Mouse (Mus musculus) kidney, embryonic 15.5 days (tissue): ENCODE measurements around the gene March5. TPM values are rescaled to one million over a fixed set of nuclear protein-coding genes. Genes with fewer than 3 reads are reported as not detected.

Experiments used
- ATAC-seq: fragments of 200-750 bp; cut with Nextera tagmentation; replicated peaks from 2 replicates; pipeline ENCODE4 v1.8.0; 2017; ENCODE audit warnings: moderate TSS enrichment; ENCODE audit not compliant: low FRiP score
- H3K27ac ChIP-seq: fragments of 300-500 bp; sonication (generic); 2 replicates; pipeline ENCODE4 v1.5.1; 2015; ENCODE audit warnings: mild to moderate bottlenecking, inconsistent platforms
- H3K27me3 ChIP-seq: fragments of 300-500 bp; sonication (generic); 2 replicates; pipeline ENCODE4 v1.6.1; 2015; ENCODE audit warnings: inconsistent platforms
- H3K36me3 ChIP-seq: fragments of 300-500 bp; sonication (generic); 2 replicates; pipeline ENCODE4 v1.6.1; 2015; ENCODE audit warnings: inconsistent platforms
- H3K4me1 ChIP-seq: fragments of 300-500 bp; sonication (generic); 2 replicates; pipeline ENCODE4 v1.6.1; 2015; ENCODE audit warnings: inconsistent platforms
- H3K4me2 ChIP-seq: fragments of 300-500 bp; sonication (generic); 2 replicates; pipeline ENCODE4 v1.6.1; 2015; ENCODE audit warnings: moderate library complexity, mild to moderate bottlenecking, inconsistent platforms
- H3K4me3 ChIP-seq: fragments of 300-500 bp; sonication (generic); replicated peaks from 2 replicates; pipeline ENCODE4 v1.5.1; 2015; ENCODE audit warnings: mild to moderate bottlenecking, inconsistent platforms
- H3K9ac ChIP-seq: fragments of 300-500 bp; sonication (generic); 2 replicates; pipeline ENCODE4 v1.6.1; 2015; ENCODE audit warnings: mild to moderate bottlenecking, inconsistent platforms
- H3K9me3 ChIP-seq: fragments of 300-500 bp; sonication (generic); replicated peaks from 2 replicates; pipeline ENCODE4 v1.6.1; 2016; ENCODE audit warnings: inconsistent platforms
- WGBS: fragments of 180-500 bp; shearing (Covaris S2); methylation state at CpG from one replicate; pipeline ENCODE4 v1.1.7; 2015; ENCODE audit warnings: mixed read lengths; 5-methylcytosine and 5-hydroxymethylcytosine counted together
- polyA plus RNA-seq: library from polyadenylated mRNA; unstranded; fragments of >200 nt; fragmentation: Nextera tagmentation; extraction: Ambion mirVana; gene quantifications from 2 replicates; pipeline ENCODE4 v1.2.1, GENCODE M21; 2015

The March5 gene
- polyA plus RNA-seq, result 88.4 and 95.6 TPM in 2 replicates

DNA sequence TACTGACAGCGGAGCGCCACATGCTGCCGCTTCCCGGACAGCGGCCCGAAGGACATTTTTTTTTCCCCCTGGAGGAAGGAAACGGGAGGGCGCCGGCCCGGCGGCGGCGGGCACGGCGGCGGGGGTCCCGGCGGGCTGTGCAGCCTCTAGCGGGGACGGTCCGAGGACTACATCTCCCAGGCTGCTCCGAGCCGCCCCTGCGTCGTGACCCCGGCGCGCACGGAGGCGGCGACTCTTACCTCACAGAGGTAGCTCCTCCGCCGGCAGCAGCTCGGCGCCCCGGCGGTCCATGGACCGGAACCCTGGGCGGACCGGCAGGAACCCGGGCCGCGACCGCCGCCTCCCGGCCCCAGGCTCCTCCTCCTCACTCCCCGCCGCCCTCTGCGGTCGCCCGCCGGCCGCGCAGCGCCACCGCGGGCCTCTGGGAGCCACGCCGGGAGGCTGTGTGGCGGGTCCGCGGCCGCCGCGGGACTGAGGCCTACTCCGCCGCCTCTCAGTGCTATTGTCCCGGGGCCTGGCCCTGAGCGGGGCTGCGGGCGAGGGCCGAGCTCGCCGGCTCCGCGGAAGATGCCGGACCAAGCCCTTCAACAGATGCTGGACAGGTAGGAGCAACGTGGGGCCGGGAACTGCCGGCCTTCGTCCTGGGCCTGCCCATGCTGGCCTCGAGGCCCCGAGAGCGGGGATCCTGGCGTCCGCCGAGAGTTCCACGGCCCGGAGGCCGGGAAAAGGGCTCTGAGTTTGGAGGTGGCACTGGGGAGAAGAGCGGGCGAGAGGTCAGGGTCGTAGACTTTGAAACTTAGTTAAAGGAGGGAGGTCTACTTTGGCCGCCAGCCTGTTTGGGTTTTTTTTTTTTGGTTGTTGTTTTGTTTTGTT is at the start of gene March5:
Gene March5, plus strand, starts transcription at position 241 of the 873 bp plus-strand sequence.
- H3K4me2 ChIP-seq, result peak within 1 kb of the TSS; percentile 98
- H3K9ac ChIP-seq, result peak within 1 kb of the TSS; percentile 94
- H3K4me1 ChIP-seq, result peaks cover 19% of the 10 kb centered on the region
- no peaks in the 10 kb centered on the region for H3K27me3 ChIP-seq
- peaks cover 22% of the 10 kb centered on the region for H3K36me3 ChIP-seq
- peak within 1 kb of the TSS; percentile 97 for H3K4me3 ChIP-seq
- ATAC-seq, result peak; percentile 99
- no peaks in the 10 kb centered on the region for H3K9me3 ChIP-seq
- peak within 1 kb of the TSS; percentile 91 for H3K27ac ChIP-seq
- WGBS, result under 1% methylated on average over 91 of the region's 94 CpGs

DNA sequence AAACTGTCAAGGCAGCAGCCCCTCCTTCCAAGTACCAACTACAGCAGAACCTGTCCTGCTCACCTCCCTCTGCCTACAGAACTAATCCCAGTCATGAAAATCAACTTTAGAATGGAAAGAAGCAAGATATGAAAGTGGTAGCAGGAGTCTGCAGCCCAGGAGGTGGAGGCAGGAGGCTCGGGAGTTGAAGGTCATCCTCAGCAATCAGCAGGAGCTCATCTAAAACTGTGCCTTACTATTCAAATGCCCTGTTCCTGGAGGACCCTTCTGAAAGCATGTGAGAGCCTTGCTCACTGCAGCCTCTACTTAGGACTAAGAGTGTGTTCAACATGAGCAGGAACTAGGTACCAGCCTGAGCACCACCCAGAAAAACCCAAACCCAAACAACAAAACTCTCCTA is 35.2 kb upstream of the March5 start:
- WGBS, result 39% methylated on average over 1 of the region's 1 CpGs
- Histone ChIP-seq H3K27ac (no peak overlapping the region), H3K36me3 (no peaks in the 10 kb centered on the region), H3K9me3 (no peaks in the 10 kb centered on the region), H3K9ac (no peak overlapping the region), H3K4me2 (no peak overlapping the region), H3K4me3 (no peak overlapping the region), H3K4me1 (peaks cover 18% of the 10 kb centered on the region), H3K27me3 (peaks cover 33% of the 10 kb centered on the region)
- no peak for ATAC-seq

DNA sequence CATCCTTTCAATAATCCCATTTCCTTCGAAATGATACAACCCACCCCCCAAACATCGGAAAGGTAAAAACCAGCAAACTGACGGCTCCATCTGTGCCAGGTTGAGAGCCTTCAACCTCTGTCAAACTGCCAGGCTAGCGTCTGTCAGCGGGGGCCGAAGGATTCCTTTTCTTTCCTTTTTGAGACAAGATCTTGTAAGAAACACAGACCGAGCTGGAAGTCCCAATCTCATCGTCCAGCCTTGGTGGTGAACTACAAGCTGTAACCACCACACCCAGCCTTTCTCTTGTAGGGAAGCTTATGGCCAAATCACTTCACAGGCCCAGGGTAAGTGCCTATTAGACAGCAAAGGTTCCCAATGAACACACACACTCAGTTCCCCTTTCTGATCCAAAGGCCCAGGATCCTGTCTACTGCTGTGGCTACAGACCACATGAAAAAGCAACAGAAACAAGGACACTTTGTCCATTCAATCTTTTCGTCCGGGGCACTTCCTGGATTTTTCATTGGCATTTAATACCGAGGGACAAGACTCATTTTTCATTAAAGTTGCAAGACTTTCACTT is 34.7 kb upstream of the March5 start:
- no peak for ATAC-seq
- Histone ChIP-seq H3K27me3 (peaks cover 34% of the 10 kb centered on the region), H3K27ac (no peak overlapping the region), H3K4me2 (no peak overlapping the region), H3K36me3 (no peaks in the 10 kb centered on the region), H3K9me3 (no peaks in the 10 kb centered on the region), H3K4me1 (peaks cover 18% of the 10 kb centered on the region), H3K9ac (no peak overlapping the region), H3K4me3 (no peak overlapping the region)
- WGBS, result 78% methylated on average over 11 of the region's 11 CpGs

DNA sequence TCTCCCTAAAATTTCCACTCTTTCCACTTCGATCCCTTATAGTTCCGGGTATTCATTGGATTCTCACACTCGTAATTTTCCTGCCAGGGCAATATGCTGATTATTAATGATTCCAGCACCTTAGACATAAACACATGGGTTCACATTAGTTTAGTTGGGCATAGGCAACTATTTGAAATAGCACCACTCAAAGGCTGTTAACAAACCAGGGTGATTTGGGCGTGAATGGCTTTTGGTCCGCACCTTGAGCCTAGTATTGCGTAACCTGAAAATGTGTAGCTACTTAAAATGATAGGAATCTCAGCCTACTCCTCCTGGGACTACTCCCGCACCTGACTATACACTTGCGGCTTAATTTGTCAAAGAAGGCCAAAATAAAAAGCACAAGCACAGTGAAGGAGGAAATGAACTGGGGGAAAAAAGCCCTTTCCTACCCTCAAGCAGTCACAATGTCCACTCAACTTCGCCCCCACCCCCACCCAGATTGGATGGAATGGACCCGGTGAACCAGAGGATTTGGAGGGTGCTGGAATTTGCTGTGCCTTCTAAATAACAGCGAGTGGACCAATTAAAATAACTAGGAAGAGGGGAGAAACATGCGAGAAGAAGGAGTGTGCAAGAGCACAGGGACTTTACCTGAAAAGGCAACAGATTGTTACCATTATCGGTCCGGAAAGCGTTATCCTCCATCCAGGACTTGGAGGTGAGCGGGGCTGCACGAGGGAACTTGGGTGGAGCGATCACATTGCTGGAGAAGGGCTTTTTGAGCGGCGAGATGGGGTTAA is 33.8 kb upstream of the March5 start:
- 26% methylated on average over 20 of the region's 20 CpGs for WGBS
- ATAC-seq, result 0 out of 2 replicates have a peak, but pooled peaks have one; percentile 2
- H3K9ac ChIP-seq, result peak overlapping the region; percentile 40
- H3K4me2 ChIP-seq, result peak overlapping the region; percentile 95
- no peak overlapping the region for H3K27ac ChIP-seq
- peaks cover 22% of the 10 kb centered on the region for H3K4me1 ChIP-seq
- H3K36me3 ChIP-seq, result no peaks in the 10 kb centered on the region
- peak overlapping the region; percentile 60 for H3K4me3 ChIP-seq
- peaks cover 34% of the 10 kb centered on the region for H3K27me3 ChIP-seq
- H3K9me3 ChIP-seq, result no peaks in the 10 kb centered on the region

DNA sequence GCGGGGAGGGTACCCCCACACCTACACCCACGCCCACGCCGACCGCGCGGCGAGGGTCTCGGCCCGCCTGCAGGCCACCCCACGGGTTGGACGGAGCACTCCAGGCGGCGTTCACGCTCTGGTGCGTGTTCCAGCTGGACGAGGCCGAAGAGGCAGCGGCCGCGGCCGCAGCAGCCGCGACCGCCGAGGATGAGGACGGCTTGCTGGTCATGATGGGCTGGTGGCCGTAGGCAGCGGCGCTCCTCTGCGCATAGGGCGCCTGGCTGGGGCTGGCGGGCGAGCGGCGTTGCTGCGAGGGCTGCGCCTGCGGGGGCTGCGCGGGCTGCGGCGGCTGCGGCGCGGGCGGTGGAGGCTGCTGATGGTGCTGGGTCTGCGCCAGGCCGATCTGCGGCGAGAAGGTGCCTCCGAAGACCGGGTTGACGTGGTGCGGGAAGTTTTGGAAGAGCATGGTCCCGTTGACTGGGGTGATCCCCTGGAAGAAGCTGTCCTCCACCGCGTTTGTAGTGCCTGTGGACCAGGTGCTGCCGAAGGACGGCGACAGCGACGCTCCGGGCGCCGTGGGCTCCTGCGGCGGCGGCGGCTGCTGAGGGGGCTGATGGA is 33.1 kb upstream of the March5 start:
- Histone ChIP-seq H3K27me3 (peaks cover 34% of the 10 kb centered on the region), H3K4me2 (peak overlapping the region; percentile 95), H3K4me1 (peaks cover 22% of the 10 kb centered on the region), H3K36me3 (no peaks in the 10 kb centered on the region), H3K27ac (peak overlapping the region; percentile 83; the same call in 1 of the 2 replicates), H3K9me3 (no peaks in the 10 kb centered on the region), H3K4me3 (peak overlapping the region; percentile 60), H3K9ac (peak overlapping the region; percentile 40)
- WGBS, result under 1% methylated on average over 62 of the region's 70 CpGs
- ATAC-seq, result peak; percentile 78

DNA sequence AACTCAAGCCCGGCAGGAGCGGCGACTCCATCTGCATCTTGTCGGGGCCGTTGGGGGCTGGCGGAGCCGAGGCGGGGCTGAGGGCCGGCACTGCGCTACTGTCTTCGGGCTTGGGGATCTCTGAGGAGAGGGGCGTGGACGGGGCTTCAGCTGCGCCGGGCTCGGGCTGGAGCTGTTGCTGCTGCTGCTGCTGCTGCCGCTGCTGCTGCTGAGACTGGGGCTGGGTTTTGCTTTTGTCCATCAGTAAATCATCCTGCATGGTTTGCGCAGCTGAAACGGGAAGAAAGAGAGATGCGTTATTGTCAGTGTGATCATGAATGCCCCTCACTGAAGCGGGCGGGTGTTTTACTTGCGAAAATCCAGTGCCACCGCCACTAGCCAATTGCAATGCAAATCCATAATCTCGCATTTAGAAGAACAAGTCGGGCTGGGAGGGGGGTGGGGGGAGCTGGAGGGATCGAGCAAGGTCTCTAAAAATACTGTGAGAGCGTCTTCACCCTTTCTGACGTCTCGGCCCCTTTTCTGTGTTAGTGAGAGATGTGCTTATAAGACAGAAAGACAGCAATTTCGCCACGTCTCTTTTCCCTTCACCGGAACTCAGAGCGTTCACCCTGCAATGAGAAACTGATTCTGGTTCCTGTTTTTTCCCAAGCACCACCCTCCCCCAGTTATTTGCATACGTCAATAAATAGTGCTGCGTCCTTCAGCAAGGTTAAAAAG is 32.5 kb upstream of the March5 start:
- Histone ChIP-seq H3K27ac (peak overlapping the region; percentile 83), H3K4me1 (peaks cover 22% of the 10 kb centered on the region), H3K36me3 (no peaks in the 10 kb centered on the region), H3K4me2 (peak overlapping the region; percentile 95), H3K4me3 (peak overlapping the region; percentile 60), H3K9ac (peak overlapping the region; percentile 40), H3K27me3 (peaks cover 34% of the 10 kb centered on the region), H3K9me3 (no peaks in the 10 kb centered on the region)
- WGBS, result under 1% methylated on average over 36 of the region's 36 CpGs
- ATAC-seq, result peak; percentile 86

DNA sequence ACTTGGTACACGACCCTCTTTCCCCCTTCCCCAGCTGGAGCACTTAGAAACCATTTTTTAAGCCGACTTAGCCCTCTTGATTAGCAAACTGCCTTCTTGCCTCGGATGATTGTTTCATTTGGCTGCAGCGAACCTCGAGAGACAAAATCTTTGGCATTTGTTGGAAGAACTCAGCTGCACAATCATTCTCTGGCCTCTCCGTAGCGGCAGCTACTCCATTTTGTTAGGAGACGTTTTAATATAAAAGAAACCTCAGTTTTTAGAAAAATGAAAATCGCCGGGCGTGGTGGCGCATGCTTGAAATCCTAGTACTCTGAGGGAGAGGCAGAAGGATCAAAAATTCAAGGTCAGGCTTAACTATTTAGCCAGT is 31.9 kb upstream of the March5 start:
- 2% methylated on average over 12 of the region's 12 CpGs for WGBS
- Histone ChIP-seq H3K9ac (peak overlapping the region; percentile 40), H3K27ac (peak overlapping the region; percentile 83), H3K9me3 (no peaks in the 10 kb centered on the region), H3K4me3 (peak overlapping the region; percentile 60), H3K4me1 (peaks cover 22% of the 10 kb centered on the region), H3K36me3 (no peaks in the 10 kb centered on the region), H3K27me3 (peaks cover 34% of the 10 kb centered on the region), H3K4me2 (peak overlapping the region; percentile 95)
- ATAC-seq, result no peak

DNA sequence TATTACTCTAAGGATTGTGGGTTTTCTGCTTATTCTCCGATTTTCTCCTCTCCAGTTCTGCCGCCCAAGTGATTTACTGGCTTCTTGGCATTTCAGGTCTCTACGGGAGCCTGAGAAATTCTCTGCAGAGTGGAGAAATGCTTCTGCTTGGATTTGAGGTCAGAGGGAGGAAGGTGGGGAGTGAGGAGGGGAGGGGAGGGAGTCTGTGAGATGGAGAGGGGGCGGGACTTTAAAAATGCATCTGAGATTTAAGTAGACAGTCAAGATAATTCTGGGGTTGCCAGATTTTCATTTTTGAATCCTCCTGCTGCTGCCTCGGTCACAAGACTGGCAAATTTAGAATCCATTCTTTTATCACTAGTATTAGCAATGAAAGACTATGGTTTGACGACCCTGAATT is 31.4 kb upstream of the March5 start:
- peak overlapping the region; percentile 83; the same call in 1 of the 2 replicates for H3K27ac ChIP-seq
- no peaks in the 10 kb centered on the region for H3K36me3 ChIP-seq
- 7% methylated on average over 6 of the region's 6 CpGs for WGBS
- peaks cover 34% of the 10 kb centered on the region for H3K27me3 ChIP-seq
- no peaks in the 10 kb centered on the region for H3K9me3 ChIP-seq
- peaks cover 22% of the 10 kb centered on the region for H3K4me1 ChIP-seq
- peak overlapping the region; percentile 95 for H3K4me2 ChIP-seq
- H3K4me3 ChIP-seq, result peak overlapping the region; percentile 60
- no peak overlapping the region for H3K9ac ChIP-seq
- ATAC-seq, result no peak

DNA sequence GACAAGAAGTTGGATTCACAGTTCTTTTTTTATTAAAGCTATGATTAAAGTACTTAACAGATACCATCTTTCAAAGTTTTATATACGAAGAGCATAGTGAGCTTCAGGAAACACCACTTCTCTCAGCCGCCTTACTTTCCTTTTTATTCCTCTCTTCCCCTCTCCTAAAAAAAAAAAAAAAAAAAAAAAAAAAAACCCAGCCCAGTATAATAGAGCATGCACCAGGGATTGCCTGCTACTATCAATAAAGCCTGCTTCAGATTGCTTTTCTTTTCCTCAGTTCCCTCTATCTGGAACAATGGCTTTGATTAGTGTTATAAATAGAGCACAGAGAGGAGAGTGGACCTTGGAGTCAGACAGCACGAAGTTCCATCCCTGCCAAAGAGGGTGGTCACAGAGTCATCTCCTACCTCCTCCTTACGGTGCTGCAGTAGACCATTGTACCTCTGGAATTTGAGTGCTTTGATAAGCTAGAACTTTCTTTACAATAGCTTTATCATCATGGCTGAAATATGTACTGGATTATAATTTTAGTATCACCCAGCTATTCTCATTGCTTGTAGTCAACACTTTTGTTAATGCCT is 30.4 kb upstream of the March5 start:
- 38% methylated on average over 4 of the region's 4 CpGs for whole genome bisulfite sequencing
- no peak overlapping the region for H3K9ac ChIP-seq
- no peak overlapping the region for H3K4me3 ChIP-seq
- H3K4me1 ChIP-seq, result peaks cover 22% of the 10 kb centered on the region
- H3K9me3 ChIP-seq, result no peaks in the 10 kb centered on the region
- peaks cover 32% of the 10 kb centered on the region for H3K27me3 ChIP-seq
- 0 out of 2 replicates have a peak overlapping the region, but pooled peaks have one; percentile 19 for H3K4me2 ChIP-seq
- no peak for ATAC-seq
- no peaks in the 10 kb centered on the region for H3K36me3 ChIP-seq
- no peak overlapping the region for H3K27ac ChIP-seq

DNA sequence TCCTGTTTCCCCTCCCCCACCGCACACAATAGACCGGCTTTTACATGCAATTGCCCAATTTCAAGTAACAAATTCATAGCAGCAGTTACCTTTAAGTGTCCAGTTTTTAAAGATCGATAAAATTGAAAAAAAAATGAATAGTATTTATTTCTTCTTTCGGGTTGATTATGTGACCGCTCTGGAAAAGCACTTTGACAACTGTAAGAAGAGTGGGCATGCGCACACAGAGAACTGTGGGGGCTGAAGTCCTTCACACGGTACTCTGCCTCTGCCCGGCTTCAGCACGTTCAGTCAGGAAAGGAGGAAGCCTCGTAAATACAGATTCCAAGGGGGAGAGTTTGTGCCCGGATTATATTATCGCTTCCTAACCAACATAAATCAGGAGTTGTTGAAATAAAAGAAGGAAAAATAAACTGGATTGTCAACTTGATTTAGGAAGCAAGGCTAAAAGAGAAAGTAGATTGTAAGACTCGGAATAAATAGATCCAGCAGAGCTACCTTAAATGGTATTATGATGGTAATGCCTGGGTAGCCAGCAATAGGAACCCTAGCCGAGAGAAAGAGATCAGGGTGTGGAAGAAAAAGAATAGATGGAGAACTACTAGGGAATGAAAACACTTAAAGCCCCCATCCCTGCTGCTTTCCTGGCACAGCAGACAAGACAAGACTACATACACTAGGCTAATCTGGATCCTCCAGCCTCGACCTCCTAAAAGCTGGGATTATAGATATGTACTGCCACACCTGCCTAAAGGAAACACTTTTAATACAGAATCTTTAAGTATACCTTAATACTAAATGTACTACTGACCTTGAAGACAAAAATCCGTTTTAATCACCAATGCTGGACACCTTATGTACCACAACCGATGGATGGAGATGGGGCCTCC is 29.3 kb upstream of the March5 start:
- H3K36me3 ChIP-seq, result no peaks in the 10 kb centered on the region
- H3K4me3 ChIP-seq, result peak overlapping the region; percentile 39
- peak; percentile 68 for ATAC-seq
- peak overlapping the region; percentile 59 for H3K4me2 ChIP-seq
- no peaks in the 10 kb centered on the region for H3K9me3 ChIP-seq
- peaks cover 21% of the 10 kb centered on the region for H3K27me3 ChIP-seq
- H3K27ac ChIP-seq, result no peak overlapping the region
- 0 out of 2 replicates have a peak overlapping the region, but pooled peaks have one; percentile 10 for H3K9ac ChIP-seq
- 14% methylated on average over 17 of the region's 17 CpGs for WGBS
- H3K4me1 ChIP-seq, result peaks cover 22% of the 10 kb centered on the region
